Mouse (Mus musculus) thymus, adult 2 months (tissue): ENCODE results near the gene Ltb4r1. TPM values are rescaled to one million over a fixed set of nuclear protein-coding genes. Genes with fewer than 3 reads are reported as not detected.
A peak's percentile ranks its signal among the peaks of the same experiment; 100 is the strongest.

Source experiments
- DNase-seq: peaks from one replicate; pipeline ENCODE4 v3.0.0; 2021
- H3K27ac ChIP-seq: fragments of 200-500 bp; 2 replicates; pipeline ENCODE4 v1.5.1; 2012; ENCODE audit warnings: low read length, control low read depth; ENCODE audit not compliant: control insufficient read depth, insufficient read depth
- H3K27me3 ChIP-seq: fragments of 200-500 bp; 2 replicates; pipeline ENCODE4 v1.6.1; 2012; ENCODE audit warnings: mild to moderate bottlenecking, low read length, moderate library complexity, mixed read lengths; ENCODE audit not compliant: control insufficient read depth, insufficient read depth
- H3K36me3 ChIP-seq: fragments of 200-500 bp; 2 replicates; pipeline ENCODE4 v1.6.1; 2012; ENCODE audit warnings: mild to moderate bottlenecking, low read length, moderate library complexity; ENCODE audit not compliant: control insufficient read depth, insufficient read depth
- H3K4me1 ChIP-seq: fragments of 200-500 bp; replicated peaks from 2 replicates; pipeline ENCODE4 v1.6.1; 2012; ENCODE audit warnings: low read length; ENCODE audit not compliant: control insufficient read depth, insufficient read depth
- H3K4me3 ChIP-seq: fragments of 200-500 bp; 2 replicates; pipeline ENCODE4 v1.5.1; 2012; ENCODE audit warnings: mild to moderate bottlenecking, low read length, control low read depth, moderate library complexity; ENCODE audit not compliant: control insufficient read depth, insufficient read depth
- CTCF ChIP-seq: fragments of 200-500 bp; IDR thresholded peaks from 2 replicates; pipeline ENCODE4 v1.5.1; 2012; ENCODE audit warnings: mild to moderate bottlenecking, control low read depth, low read length, moderate library complexity, borderline replicate concordance; ENCODE audit not compliant: control insufficient read depth, poor library complexity, insufficient read depth; ENCODE audit errors: extremely low read depth
- POLR2A ChIP-seq: fragments of 200-500 bp; IDR thresholded peaks from 2 replicates; pipeline ENCODE4 v1.6.1; 2012; ENCODE audit warnings: mild to moderate bottlenecking, low read length, control low read depth, moderate library complexity; ENCODE audit not compliant: control insufficient read depth, poor library complexity, insufficient read depth; ENCODE audit errors: extremely low read depth
- WGBS: fragments of 180-500 bp; shearing (Covaris S2); methylation state at CpG from one replicate; pipeline ENCODE4 v1.1.7; 2018; 5-methylcytosine and 5-hydroxymethylcytosine counted together
- polyA plus RNA-seq: library from polyadenylated mRNA; depleted of rRNA; stranded (reverse); fragments of >200 nt; gene quantifications from 2 replicates; pipeline ENCODE4 v1.2.3, GENCODE M21; 2012

Gene Ltb4r1
- polyA plus RNA-seq, 1 experiment: 2.6 TPM

GRCm38 (mm10) chr14:55721700-55722437 is 43.9 kb upstream of the Ltb4r1 start, which contains the start of gene Rabggta:
Gene Rabggta, minus strand, starts transcription at chr14:55722263.
- WGBS: under 1% methylated on average over 50 of the region's 50 CpGs
- H3K36me3 ChIP-seq: 0 out of 2 replicates have a peak, but pooled peaks cover 3% of the 10 kb centered on the region
- peak; percentile 95 for DNase-seq
- no peaks in the 10 kb centered on the region for H3K27me3 ChIP-seq
- TF ChIP-seq POLR2A (peak; percentile 62; the same call in 1 of the 2 replicates), CTCF (peak; percentile 95)
- H3K27ac ChIP-seq: peak within 1 kb of the TSS; percentile 55
- peak within 1 kb of the TSS; percentile 78 for H3K4me3 ChIP-seq
- H3K4me1 ChIP-seq: peaks cover 22% of the 10 kb centered on the region

- peak overlapping the region; percentile 78 for H3K4me3 ChIP-seq
- DNase-seq: peak; percentile 9
- peak overlapping the region; percentile 49 for H3K27ac ChIP-seq
- H3K27me3 ChIP-seq: no peaks in the 10 kb centered on the region
- peaks cover 22% of the 10 kb centered on the region for H3K4me1 ChIP-seq
- 35% methylated on average over 8 of the region's 8 CpGs for WGBS
- TF ChIP-seq CTCF: no peak
- no peak for TF ChIP-seq POLR2A
- H3K36me3 ChIP-seq: no peaks in the 10 kb centered on the region
Measured at GRCm38 (mm10) chr14:55722438-55722945, 43.3 kb upstream of the Ltb4r1 start.

- peaks cover 22% of the 10 kb centered on the region for H3K4me1 ChIP-seq
- 92% methylated on average over 7 of the region's 7 CpGs for WGBS
- 0 out of 2 replicates have a peak overlapping the region, but pooled peaks have one; percentile 22 for H3K27ac ChIP-seq
- no peaks in the 10 kb centered on the region for H3K27me3 ChIP-seq
- no peak overlapping the region for H3K4me3 ChIP-seq
- TF ChIP-seq POLR2A (no peak), CTCF (no peak)
- H3K36me3 ChIP-seq: no peaks in the 10 kb centered on the region
- no peak for DNase-seq
Measured at GRCm38 (mm10) chr14:55723433-55723832, 42.3 kb upstream of the Ltb4r1 start.

- peak; percentile 81 for DNase-seq
- peak overlapping the region; percentile 92 for H3K27ac ChIP-seq
- no peak overlapping the region for H3K4me3 ChIP-seq
- H3K36me3 ChIP-seq: no peaks in the 10 kb centered on the region
- H3K4me1 ChIP-seq: peaks cover 22% of the 10 kb centered on the region
- 5% methylated on average over 8 of the region's 8 CpGs for WGBS
- no peaks in the 10 kb centered on the region for H3K27me3 ChIP-seq
- TF ChIP-seq POLR2A (peak; percentile 23; the same call in 1 of the 2 replicates), CTCF (no peak)
Measured at GRCm38 (mm10) chr14:55724411-55724871, 41.3 kb upstream of the Ltb4r1 start.

- no peak overlapping the region for H3K27ac ChIP-seq
- H3K4me3 ChIP-seq: no peak overlapping the region
- H3K4me1 ChIP-seq: peaks cover 22% of the 10 kb centered on the region
- H3K27me3 ChIP-seq: no peaks in the 10 kb centered on the region
- no peak for DNase-seq
- no peaks in the 10 kb centered on the region for H3K36me3 ChIP-seq
- TF ChIP-seq POLR2A: no peak
- no peak for TF ChIP-seq CTCF
Measured at GRCm38 (mm10) chr14:55726261-55726660, 39.5 kb upstream of the Ltb4r1 start.

GRCm38 (mm10) chr14:55727889-55728685 is 37.7 kb upstream of the Ltb4r1 start:
- no peaks in the 10 kb centered on the region for H3K36me3 ChIP-seq
- no peaks in the 10 kb centered on the region for H3K27me3 ChIP-seq
- 56% methylated on average over 8 of the region's 8 CpGs for WGBS
- peaks cover 15% of the 10 kb centered on the region for H3K4me1 ChIP-seq
- no peak overlapping the region for H3K27ac ChIP-seq
- no peak for DNase-seq
- no peak overlapping the region for H3K4me3 ChIP-seq
- TF ChIP-seq POLR2A: no peak
- no peak for TF ChIP-seq CTCF

- no peaks in the 10 kb centered on the region for H3K27me3 ChIP-seq
- WGBS: 95% methylated on average over 7 of the region's 7 CpGs
- no peak overlapping the region for H3K27ac ChIP-seq
- H3K4me3 ChIP-seq: no peak overlapping the region
- no peak for DNase-seq
- TF ChIP-seq CTCF (no peak), POLR2A (no peak)
- H3K36me3 ChIP-seq: no peaks in the 10 kb centered on the region
- peaks cover 4% of the 10 kb centered on the region for H3K4me1 ChIP-seq
Measured at GRCm38 (mm10) chr14:55730116-55730515, 35.6 kb upstream of the Ltb4r1 start.
